Mouse (Mus musculus) frontal cortex, adult (tissue): ENCODE measurements around the gene Usp35.

Source experiments
- ATAC-seq: cut with Nextera tagmentation; 2 replicates; pipeline ENCODE4 v1.9.2; 2017; ENCODE audit warnings: mild to moderate bottlenecking, moderate library complexity, mixed read lengths; ENCODE audit not compliant: low TSS enrichment

Usp35 gene

DNA sequence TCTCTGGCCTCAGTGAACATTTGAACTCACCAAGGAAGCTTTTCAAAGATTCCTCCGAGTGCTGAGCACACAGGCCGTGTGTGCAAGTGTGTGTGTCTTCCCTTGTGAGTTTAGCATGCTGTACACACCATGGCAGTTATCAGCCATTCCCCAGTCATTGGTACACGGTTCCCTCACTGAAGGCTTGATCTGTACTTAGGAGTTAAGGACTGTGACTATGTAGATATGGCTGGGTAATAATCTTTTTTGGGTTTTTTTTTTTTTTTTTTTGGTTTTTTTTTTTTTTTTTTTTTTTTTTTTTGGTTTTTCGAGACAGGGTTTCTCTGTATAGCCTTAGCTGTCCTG lies 15.0 kb upstream of the Usp35 start:
- ATAC-seq: no peak

DNA sequence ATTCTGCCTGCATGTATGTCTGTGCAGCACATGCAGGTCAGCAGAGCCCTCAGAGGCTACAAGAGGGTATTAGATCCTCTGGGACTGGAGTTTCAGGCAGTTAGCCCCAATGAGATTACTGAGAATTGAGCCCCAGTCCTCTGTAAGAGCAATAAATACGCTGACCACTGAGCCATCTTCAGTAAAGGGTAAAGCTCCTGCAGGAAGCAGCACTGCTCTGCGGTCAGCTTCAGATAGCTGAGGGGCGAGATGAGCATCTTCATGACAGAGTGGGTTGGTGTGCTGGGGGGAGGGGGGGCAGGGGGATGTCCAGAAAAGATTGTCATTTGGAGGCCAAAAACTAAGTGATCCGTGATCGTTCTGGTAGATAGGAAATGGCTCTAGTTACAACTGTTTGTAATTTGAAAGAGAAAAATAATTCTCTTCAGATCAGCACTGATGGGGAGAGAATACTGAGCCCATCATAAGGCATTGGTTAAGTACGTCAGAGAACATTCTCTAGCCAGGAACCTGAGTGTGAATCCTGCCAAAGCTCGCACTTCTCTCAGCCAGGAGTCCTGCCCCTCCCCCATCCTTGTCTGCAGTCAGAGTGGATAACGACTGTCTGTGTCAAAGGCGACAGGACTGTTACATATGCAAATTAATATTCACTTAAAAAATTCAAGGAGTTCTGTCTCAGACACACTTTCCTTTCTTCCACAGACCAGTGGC lies 14.4 kb upstream of the Usp35 start:
- no peak for ATAC-seq

DNA sequence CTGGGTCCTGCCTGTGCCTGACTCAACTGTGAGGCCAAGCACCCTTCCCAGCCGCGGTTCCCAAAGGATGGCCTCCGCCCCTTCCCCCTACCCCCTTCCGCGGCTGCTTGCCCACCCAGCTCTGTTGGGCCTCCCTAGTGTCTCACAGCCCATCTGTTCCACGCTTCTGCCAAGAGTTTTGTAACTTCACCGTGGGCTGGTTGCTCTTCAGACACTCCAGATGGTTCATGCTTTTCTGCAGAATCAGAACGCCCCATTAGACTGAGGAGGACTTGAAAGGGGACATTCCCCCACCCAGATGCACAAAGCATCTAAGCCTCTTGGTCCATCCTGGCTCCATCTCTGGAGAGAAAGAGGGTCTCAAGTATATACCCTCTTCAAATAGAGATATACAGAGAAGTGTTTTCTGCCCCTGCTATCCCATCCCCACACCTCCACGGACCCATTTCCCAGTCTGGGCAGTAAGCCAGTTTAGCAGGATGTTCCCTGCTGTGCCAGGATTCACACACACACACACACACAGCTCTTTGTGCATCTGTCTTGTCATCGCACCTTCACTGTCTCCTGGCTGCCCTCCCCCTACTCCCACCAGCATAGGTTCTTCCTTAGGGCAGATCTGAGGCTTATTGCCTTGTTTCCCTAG lies 13.5 kb upstream of the Usp35 start:
- ATAC-seq: peak; percentile 84

DNA sequence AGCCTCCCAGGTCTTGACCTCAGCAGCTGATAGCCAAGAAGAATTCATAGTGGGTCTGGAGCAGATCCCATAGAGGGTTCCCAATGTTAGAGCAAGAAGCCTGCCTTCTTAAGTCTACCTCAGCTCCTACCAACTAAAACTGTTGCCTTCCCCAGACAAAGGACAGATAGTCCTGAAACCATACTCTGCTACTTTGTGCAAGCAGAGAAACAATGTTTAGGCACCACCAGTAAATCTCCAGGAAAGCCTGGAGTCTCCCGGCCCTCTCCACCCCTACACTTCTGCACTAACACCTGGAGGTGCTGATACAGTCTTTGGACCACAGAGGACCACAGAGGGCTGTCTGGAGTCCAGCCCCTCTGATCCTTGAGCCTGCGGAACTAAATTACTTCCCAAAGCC lies 12.8 kb upstream of the Usp35 start:
- ATAC-seq: no peak

DNA sequence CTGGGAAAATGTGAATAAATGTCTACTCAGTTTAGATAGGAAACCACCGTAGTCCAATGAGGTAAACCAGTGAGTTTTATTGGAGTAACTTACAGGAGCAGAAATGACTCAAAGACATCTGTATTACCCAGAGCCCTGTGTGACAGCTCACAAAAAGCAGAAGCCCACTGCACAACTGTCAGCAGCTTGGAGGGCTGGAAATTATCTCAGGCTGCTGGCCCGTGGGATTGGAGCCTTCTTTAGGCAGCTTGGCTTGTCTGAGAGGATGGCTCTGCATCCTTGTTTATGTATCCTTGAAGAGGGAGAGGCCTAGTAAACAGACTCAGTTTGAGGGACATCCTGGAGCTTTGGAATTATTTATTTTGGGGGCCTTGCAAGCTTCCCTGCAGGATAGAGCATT lies 11.1 kb upstream of the Usp35 start:
- ATAC-seq: no peak

DNA sequence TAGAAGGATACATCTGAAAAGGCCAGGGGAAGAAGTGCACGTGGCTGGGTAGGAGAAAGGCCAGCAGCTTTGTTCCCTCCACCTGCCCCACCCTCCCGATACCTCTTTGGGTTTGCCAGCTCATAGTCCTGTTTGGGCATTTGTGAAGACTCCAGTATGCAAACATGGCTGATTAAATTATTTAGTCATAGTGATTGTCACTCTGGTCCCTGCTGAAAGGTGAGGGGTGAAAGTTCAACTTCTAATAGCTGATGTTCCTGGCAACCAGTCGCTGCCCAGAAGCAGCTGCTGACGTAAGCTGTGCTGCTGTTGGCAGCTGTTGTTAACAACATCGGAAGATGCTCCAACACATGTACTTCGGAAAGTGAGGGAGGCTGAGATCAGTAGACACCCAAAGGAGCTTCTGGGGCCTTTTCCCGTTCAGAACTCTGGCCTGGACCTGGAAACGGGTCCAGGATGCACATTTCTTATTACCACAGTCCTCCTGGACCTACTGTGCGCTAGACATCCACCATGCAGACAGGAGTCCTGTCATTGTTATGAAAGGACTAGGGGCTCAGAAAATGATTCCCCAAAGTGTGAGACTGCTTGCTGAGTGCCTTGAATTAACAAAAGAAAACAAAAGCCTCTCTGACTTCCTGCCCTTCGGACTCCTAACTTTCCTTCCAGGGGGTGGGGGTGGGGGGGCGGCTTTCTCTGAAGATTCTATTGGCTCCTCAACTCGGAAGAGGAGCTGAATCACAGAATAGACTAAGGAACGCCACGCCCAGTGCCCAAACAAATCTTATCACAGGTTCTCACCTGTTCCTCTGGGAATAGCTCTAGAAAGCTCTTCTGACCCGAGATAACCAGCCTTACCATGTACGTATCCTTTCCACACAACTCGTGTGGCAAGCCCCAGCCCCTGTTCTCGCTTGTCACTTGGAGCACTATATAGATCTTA lies 9.4 kb upstream of the Usp35 start:
- ATAC-seq: no peak

DNA sequence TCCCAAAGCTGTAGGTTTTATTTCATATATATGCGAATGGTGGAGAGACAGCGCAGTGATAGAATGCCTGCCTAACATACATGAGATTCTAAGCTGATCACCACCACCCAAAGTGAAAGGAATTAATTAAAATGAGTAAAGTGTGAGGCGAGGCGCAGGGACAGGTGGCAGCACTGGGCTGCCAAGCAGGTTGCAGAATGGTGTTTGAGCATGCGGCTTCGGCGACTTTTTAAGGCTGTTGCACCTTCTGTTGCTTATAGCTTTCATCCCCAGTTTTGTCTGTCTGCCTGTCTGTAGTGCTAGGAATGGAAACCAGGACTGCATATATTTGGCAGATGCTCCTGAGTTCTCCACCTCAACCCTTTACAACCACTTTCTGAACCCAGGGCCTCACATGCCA lies 7.8 kb upstream of the Usp35 start:
- peak; percentile 35; the same call in 1 of the 2 replicates for ATAC-seq

DNA sequence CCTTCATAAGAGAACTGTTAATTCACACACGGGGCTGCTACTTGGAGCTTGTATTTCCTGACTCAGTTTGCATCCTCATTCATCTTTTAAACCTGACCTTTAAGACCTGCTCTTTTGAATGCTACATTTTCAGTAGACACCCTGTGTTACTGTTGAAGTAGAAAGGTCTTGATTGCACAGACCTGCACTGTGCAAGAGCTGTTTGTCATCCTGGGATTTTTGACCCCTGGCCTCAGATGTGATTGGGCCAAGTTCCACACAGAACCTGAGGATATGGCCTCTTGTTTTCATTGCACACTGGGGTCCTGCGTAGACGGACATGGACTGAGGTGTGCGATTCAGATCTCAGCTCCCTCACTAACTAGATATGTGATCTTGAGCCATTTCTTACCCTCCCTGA lies 6.8 kb upstream of the Usp35 start:
- no peak for ATAC-seq

DNA sequence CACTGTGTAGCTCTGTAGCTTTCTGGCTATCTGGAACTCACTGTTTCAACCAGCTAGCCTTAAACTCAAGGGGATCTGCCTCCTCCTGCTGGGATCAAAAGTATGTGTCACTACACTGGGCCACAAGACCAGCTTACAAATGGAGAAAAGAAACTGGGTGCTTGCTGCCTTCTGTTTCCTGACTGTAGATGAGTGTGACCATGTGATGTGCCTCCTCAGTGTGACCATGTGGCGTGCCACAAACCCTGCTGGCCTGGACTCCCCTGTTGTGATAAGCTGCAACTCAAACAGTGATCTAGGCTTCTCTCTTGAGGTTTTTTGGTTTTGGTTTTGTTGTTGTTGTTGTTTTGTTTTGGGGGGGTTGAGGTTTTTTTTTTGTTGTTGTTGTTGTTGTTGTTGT lies 4.9 kb upstream of the Usp35 start:
- ATAC-seq: no peak

DNA sequence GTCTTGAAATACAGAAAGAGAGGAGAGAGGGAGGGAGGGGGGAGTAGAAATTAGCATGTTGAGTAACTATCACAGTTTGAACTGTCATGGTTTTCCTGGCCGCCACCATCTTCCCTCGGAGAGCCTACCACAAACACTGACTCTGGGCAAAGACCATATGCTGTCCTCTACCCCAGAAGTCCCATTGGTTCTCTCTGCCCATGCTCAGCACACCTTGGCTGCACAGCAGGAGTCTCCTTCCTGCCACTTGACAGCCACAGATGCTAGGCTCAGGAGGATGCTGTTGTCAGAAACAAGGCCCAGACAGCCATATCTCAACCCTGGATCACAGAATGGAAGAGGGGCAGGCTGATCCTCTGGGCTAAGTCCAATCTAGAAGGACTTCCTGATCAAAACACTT lies 2.6 kb upstream of the Usp35 start:
- no peak for ATAC-seq

DNA sequence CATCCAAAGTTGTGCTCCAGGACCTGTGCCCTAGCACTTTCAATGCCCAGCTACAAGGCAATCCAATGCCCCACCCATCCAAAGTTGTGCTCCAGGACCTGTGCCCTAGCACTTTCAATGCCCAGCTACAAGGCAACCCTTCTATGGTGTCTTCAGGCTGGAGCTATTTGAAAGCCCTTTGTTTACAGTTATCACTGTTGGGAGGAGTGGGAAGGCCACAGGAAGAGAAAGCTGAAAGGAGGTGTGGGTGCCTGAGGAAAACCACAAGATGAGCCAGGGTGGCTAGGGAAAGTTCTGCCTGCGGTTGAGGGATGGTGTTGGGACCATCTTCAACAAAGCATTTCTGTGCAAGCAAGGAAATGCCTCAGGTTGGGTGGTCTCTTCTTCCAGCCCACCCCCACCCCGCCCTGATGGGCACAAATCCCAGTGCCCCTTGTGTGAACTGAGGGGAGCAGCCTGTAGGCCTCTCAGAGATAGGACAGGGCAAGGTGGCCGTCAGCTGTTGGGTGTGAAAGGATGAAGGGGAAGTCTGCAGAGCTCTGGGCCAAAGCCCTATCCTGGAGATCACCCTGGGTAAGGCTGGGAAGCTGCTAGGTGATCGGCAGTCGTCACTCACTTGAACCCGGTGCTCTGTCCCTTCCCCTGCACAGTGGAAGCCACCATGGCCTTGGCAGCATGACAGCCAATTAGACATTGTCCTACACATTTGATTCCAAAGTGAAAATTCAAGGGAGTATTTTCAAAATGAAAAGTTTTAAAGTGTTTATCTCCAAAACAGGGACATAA lies 1.5 kb upstream of the Usp35 start:
- ATAC-seq: no peak

DNA sequence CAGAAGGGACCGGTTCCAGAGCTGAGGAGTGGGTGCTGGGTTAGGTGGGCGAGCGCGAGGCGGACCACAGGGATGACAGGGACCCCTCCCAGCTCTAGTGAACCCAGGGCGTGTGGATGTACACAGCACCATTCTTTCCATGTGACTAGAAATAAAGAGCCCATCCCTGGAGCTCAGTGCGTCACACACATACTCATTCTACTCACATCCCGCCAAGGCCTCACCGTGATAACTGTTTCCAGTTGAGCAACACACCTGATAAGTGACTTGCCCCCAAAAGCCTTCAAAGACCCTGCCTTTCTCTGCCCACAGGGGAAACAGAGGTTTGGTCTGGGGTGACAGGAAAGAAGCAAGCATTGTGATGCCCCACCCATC lies 834 bp upstream of the Usp35 start:
- ATAC-seq: peak; percentile 22

DNA sequence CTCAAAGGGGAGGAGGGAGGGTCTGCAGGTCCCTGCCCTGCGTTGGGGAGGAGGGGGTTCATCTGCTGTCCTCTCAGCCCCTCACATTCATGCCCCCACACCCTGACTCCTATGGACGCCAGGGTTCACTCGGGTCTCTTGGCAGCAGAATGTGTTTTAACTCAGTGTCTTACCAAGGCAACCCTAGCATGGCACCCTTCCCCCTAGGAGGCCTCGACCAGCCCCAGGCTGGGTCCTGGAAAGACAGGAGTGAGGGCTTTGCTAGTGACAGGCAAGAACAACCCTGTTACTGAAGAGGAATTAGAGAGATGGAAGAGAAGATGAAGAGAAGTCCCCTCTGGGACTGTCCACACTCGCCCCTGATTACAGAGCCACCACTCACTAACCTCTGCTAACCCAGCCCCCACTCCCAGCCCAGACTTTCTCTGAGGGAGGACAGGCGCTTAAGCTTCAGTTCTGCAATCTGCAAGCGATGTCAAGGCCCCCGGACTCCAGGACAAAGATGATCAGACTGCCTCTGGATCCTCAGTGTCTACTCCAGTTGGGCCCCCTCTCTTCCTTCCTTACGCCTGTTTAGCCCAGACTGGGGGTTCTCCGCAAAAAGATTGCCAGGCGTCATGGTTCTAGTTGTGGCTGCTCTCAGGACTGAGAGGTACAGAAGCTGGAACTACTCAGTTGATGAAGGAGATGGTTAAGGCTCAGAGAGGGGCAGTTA lies 732 bp downstream of the Usp35 start:
- no peak for ATAC-seq

DNA sequence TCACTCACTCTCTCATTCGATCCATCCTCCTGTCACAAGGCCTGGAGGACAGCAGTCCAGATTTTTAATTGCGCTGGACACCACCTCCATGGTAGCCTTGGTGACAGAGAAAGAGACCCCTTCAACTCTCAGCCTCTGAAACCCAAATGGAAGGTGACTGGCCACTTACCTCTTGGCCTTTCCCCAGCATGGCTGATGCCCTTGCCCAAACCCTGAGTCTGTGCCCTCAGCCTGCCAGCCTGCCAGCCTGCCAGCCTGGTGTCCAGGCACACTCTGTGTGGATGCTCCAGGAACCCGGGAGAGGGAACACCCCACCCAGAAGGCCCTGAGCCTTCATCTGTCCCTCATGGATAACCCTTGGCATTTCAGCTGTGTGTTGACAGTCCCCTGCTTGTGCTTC lies 2.1 kb downstream of the Usp35 start:
- ATAC-seq: no peak

DNA sequence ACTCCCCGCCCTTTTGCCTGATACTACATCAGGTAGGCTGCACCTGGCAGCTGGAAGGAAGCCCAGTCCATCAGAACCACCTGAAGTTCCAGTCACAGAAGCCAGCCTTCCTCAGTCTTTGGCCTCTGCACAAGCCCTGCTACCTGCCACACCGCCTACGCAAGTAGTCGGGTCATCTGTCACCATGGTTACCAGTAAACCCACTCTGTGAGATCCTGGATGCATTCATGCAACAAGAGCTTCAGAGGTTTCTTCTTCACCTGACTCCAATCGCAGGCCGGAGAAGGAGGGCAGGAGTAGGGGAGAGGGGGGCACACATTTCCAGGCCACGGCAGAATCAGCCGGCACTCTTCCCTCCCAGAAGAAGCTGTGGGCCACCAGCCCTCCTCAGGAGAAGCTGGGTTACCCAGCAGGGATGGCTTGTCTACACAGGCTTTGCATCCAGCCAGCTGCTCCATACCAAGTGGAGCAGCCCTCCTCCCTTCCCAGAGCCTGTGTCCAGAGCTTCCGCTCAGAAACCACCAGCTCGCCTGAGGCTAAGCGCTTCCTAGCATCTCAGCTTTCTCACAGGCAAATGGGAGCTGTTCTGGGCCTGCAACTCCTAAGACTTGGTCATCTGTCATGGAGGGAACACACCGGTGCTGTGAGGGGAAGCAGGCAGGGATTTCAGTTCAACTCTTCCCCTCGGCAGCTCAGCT lies 2.8 kb downstream of the Usp35 start:
- ATAC-seq: peak; percentile 7; the same call in 1 of the 2 replicates

DNA sequence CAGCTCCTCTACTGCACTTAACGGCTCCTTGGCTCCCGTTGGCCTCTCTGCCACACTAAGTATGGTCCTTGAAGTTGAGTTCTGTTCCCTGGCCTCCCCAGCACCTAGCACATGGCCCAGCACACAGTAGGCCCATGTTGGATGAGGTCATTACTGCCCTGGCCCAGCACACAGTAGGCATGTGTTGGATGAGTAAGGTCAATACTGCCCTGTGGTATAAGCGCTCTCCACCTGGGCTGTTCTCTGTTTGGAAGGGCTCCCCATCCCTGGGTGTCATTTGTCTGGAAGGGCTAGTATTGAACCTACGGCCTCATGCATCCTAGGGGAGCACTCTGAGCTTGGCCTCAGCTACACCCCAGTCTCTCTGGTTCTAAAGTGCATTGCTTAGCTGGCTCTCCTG lies 4.4 kb downstream of the Usp35 start:
- no peak for ATAC-seq

DNA sequence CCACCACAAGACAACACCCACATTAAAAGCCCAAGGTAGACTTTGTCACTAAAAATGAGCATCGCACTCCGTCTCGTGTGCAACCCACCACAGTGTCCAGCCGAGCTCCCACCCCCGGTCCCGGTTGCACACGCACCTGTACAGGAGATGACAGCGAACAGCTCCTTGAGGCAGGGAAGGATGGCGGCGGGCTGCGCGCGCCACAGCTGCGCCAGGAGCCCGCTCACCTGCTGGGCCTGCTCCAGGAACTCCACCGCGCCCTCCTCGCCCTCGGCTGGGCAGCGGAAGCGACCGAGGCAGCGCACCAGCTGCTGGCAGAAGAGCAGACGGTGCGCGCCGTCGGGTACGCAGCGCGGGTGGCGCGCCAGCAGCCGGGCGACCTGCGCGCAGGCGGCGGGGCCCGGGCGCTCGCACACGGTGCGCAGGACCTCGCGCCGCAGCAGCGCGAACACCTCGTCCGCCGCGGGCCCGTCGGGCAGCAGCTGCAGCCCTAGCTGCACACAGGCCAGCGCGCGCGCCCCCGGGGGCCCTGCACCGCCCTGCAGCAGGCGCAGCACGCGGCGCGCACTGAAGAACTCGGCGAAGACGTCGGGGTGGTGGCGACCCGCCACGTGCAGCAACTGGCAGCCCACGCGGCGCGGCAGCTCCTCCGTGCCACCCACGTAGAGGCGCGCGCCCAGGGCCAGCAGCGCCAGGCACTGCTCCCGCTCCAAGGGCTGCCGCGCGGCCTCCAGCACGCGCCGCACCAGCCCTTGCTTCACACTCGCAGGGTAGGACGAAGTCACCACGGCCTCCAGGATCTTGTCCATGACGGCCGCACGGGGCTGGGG lies 6.4 kb downstream of the Usp35 start:
- ATAC-seq: peak; percentile 42

DNA sequence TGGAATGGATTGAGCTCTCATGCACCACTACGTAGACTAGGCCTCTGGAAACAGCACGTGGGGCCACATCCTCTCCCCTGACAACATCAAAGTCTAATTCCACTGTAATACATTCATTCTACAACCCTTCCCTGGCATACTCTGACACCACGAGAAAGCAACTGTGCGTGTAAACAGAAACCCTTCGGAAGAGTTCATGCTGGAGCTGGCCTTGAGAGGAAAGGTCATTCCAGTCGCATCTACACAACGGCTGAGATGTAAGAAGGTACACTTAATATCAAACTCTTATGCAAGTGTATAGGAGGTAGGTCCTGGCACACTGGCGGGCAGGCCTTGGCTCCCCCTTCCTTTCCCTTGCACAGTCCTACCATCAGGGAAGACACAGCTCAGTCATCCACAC lies 7.5 kb downstream of the Usp35 start:
- ATAC-seq: no peak

DNA sequence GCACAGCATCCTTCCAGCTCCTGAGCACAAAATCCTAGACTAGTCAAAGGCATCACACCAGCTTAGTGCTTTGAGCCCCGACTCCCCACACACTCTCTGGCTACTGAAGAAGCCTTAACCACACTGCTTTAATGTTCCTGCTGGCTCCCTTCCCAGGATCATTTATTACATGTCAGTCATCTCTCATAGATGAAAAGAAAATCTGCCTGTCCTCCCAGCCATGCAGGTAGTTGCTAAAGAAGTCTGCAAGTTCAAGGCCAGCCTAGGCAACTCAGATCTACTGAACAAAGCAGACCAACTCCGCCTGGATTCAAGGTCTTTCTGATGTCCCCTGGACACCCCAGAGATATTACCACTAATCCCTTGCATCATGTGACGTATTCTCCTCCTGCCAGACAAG lies 14.1 kb downstream of the Usp35 start:
- no peak for ATAC-seq

DNA sequence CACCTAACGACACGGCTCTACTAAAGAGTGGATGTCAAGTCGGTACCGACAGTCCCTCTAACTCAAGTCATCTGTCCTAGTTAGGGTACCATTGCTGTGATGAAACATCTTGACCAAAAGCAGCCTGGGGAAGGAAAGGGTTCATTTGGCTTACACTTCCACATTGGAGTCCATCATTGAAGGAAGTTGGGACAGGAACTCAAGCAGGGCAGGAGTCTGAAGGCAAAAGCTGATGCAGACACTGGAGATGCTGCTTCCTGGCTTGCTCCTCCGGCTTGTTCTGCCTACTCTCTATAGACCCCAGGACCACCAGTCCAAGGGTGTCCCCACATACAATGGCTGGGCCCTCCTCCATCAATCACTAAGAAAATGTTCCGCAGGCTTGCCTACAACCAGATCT lies 16.2 kb downstream of the Usp35 start:
- no peak for ATAC-seq
